Mouse (Mus musculus): ENCODE measurements around the gene Ccl5.

DNA sequence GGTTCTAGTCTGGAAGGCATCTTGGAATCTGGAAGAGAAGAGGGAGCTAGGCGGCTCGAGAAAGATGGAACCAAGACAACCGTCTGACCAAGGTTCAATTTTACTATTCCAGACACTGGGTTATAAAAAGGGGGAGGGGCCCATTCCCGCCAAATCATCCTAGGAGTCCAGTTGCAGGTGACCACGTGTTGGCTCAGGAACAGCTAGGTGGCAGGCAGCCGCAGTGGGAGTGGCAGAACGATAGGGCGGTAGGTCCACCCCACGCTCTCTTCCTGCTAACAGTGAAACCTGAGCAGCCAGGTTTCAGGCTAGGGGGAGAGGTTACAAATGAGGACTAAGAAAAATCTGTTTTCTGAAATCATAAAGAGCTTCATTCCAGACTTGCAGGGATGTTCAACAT lies 42.5 kb upstream of the Ccl5 start:
- TF ChIP-seq CTCF (IDR thresholded peaks at IDR 0.05; ENCODE audit: extremely low read depth, insufficient read depth, insufficient read length, insufficient replicate concordance) (no peak), POLR2A (IDR thresholded peaks at IDR 0.05; ENCODE audit: low read depth, low read length) (no peak)
